9 mouse cellular contexts compared by ENCODE assay signal in the genomic region with DNA sequence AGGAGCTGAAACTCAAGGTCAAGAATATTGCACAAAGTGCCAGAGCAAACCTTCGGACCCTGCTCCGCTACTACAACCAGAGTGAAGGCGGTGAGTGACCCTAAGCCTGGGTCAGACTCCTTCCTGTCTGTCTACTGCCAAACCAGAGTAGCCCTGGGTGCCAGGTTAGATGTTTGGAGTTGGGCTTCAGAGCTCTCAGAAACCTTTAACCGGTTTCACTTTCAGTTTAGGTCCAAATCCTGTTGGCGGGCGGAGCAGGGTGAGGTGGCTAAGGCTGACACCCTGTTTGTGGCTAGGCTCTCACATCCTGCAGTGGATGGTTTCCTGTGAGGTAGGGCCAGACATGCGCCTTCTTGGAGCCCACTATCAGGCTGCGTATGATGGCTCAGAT. TPM values are rescaled to one million over a fixed set of nuclear protein-coding genes. Genes with fewer than 3 reads are reported as not detected.
DNase-seq lines count a peak whose midpoint lies in the region; ATAC-seq lines count a peak whose summit lies in the region.
"Had no signal": no experiment of that assay in that cellular context is flagged by ENCODE, and none has a peak within 500 bp of the region (broad histone marks: within the 10 kb centered on the region; RNA-seq: fewer than 3 reads in every experiment).

No protein-coding gene starts in this region.

- peak overlapping the region; percentile 46 for H3K4me3 ChIP-seq in forebrain, embryonic 12.5 days (replicated peaks)

- peaks cover 8% of the 10 kb centered on the region; the same call in 1 of the 2 replicates for H3K27me3 ChIP-seq in forebrain, embryonic 12.5 days

- peak; percentile 22 for DNase-seq in R1 (ENCODE audit: low read depth, low spot score)
- peak; percentile 47 for DNase-seq in heart, postnatal 4 days
- peak; percentile 4 to 6 for DNase-seq in left cerebral cortex, postnatal 25 days (ENCODE audit: low spot score in 2 of 2)
- peak; percentile 42 to 69 for DNase-seq in spleen, postnatal 4 days (ENCODE audit: low spot score in 2 of 2)
- no peak for DNase-seq in cerebellum, adult 9-10 months

- no peak overlapping the region for H3K27ac ChIP-seq in forebrain, embryonic 12.5 days

- H3K4me2 ChIP-seq in forebrain, embryonic 12.5 days: peak overlapping the region; percentile 81

- no peaks in the 10 kb centered on the region for H3K4me1 ChIP-seq in forebrain, embryonic 12.5 days

- WGBS in forebrain, embryonic 12.5 days: 67% methylated on average over 8 of the region's 8 CpGs

- ATAC-seq in CD4-positive, CD25-positive, alpha-beta regulatory T cell, adult 4 months: peak; percentile 86
- ATAC-seq in forebrain, embryonic 12.5 days (ENCODE audit: low FRiP score): peak; percentile 22; the same call in 1 of the 2 replicates
- ATAC-seq in megakaryocyte progenitor cell, adult 5-6 weeks (replicated peaks; ENCODE audit: poor library complexity): peak; percentile 85

- intact Hi-C loops in left cerebral cortex, postnatal 25 days (cut with DNase I): no loop called here

- H3K36me3 ChIP-seq in forebrain, embryonic 12.5 days (replicated peaks): no peaks in the 10 kb centered on the region

- 0 out of 2 replicates have a peak overlapping the region, but pooled peaks have one; percentile 38 for H3K9ac ChIP-seq in forebrain, embryonic 12.5 days

- H3K9me3 ChIP-seq in forebrain, embryonic 12.5 days: no peaks in the 10 kb centered on the region

RNA-seq across cellular contexts. Expression of a gene that starts 0.7 kb away (rescaled TPM):
- 100 to 1,000 TPM; 131 to 144 TPM for polyA plus RNA-seq in CD4-positive, CD25-positive, alpha-beta regulatory T cell, adult 4 months (2017; shearing (Covaris generic))
- polyA plus RNA-seq in forebrain, embryonic 12.5 days (2016; fragmentation: Nextera tagmentation; extraction: Ambion mirVana): 1.00 and 1.5 TPM in 2 replicates
- total RNA-seq in heart, postnatal 4 days (2021): 1 to 10 TPM; 1.5 to 2.0 TPM
- 1 to 10 TPM; 2.4 to 2.5 TPM for total RNA-seq in left cerebral cortex, postnatal 25 days (2021)
- total RNA-seq in megakaryocyte progenitor cell, adult 5-6 weeks (2015): 11.0 and 11.6 TPM in 2 replicates
- 23.5 and 27.3 TPM in 2 replicates for total RNA-seq in megakaryocyte progenitor cell, adult 5-6 weeks (2017)

RNA-seq across cellular contexts. Expression of a gene that starts 7.1 kb away (rescaled TPM):
- polyA plus RNA-seq in CD4-positive, CD25-positive, alpha-beta regulatory T cell, adult 4 months (2017; shearing (Covaris generic)): not detected
- not detected in 2 replicates for polyA plus RNA-seq in forebrain, embryonic 12.5 days (2016; fragmentation: Nextera tagmentation; extraction: Ambion mirVana)
- not detected for total RNA-seq in heart, postnatal 4 days (2021)
- not detected for total RNA-seq in left cerebral cortex, postnatal 25 days (2021)
- total RNA-seq in megakaryocyte progenitor cell, adult 5-6 weeks (2015): not detected in 2 replicates
- total RNA-seq in megakaryocyte progenitor cell, adult 5-6 weeks (2017): not detected in 2 replicates
- total RNA-seq: left cerebral cortex, adult 18-20 months had no signal

RNA-seq across cellular contexts. Expression of a gene that starts 12.6 kb away (rescaled TPM):
- 1 to 10 TPM; 4.3 to 5.5 TPM for polyA plus RNA-seq in CD4-positive, CD25-positive, alpha-beta regulatory T cell, adult 4 months (2017; shearing (Covaris generic))
- not detected in 2 replicates for polyA plus RNA-seq in forebrain, embryonic 12.5 days (2016; fragmentation: Nextera tagmentation; extraction: Ambion mirVana)
- total RNA-seq in heart, postnatal 4 days (2021): not detected
- total RNA-seq in left cerebral cortex, postnatal 25 days (2021): not detected
- not detected in 2 replicates for total RNA-seq in megakaryocyte progenitor cell, adult 5-6 weeks (2015)
- not detected in 2 replicates for total RNA-seq in megakaryocyte progenitor cell, adult 5-6 weeks (2017)
- total RNA-seq: left cerebral cortex, adult 18-20 months had no signal

RNA-seq across cellular contexts. Expression of a gene that starts 33.4 kb away (rescaled TPM):
- polyA plus RNA-seq in CD4-positive, CD25-positive, alpha-beta regulatory T cell, adult 4 months (2017; shearing (Covaris generic)): under 1 TPM; 0.22 to 0.25 TPM
- polyA plus RNA-seq in forebrain, embryonic 12.5 days (2016; fragmentation: Nextera tagmentation; extraction: Ambion mirVana): not detected in 2 replicates
- not detected for total RNA-seq in heart, postnatal 4 days (2021)
- total RNA-seq in left cerebral cortex, postnatal 25 days (2021): not detected
- not detected in 2 replicates for total RNA-seq in megakaryocyte progenitor cell, adult 5-6 weeks (2015)
- not detected in 2 replicates for total RNA-seq in megakaryocyte progenitor cell, adult 5-6 weeks (2017)
- total RNA-seq: left cerebral cortex, adult 18-20 months had no signal

RNA-seq across cellular contexts. Expression of a gene that starts 33.6 kb away (rescaled TPM):
- polyA plus RNA-seq in CD4-positive, CD25-positive, alpha-beta regulatory T cell, adult 4 months (2017; shearing (Covaris generic)): not detected
- polyA plus RNA-seq in forebrain, embryonic 12.5 days (2016; fragmentation: Nextera tagmentation; extraction: Ambion mirVana): not detected in 2 replicates
- not detected for total RNA-seq in heart, postnatal 4 days (2021)
- not detected for total RNA-seq in left cerebral cortex, postnatal 25 days (2021)
- total RNA-seq in megakaryocyte progenitor cell, adult 5-6 weeks (2015): not detected in 2 replicates
- not detected in 2 replicates for total RNA-seq in megakaryocyte progenitor cell, adult 5-6 weeks (2017)
- total RNA-seq: left cerebral cortex, adult 18-20 months had no signal

Comparison
In these comparisons a context has a peak if more than half of its experiments do, and no peak if none do; other contexts are left out.
1. ATAC-seq: peak in every context shown above with its lines; median percentile 86 in CD4-positive, CD25-positive, alpha-beta regulatory T cell, adult 4 months; 85 in megakaryocyte progenitor cell, adult 5-6 weeks; 22 in forebrain, embryonic 12.5 days.